Mouse (Mus musculus) small intestine, adult 2 months (tissue): ENCODE results near the gene Utrn.

Source experiments
- CTCF ChIP-seq: fragments of 200-500 bp; IDR thresholded peaks from 2 replicates; pipeline ENCODE4 v1.5.1; 2012; ENCODE audit warnings: low read depth, mild to moderate bottlenecking, control low read depth, inconsistent platforms, low read length, moderate library complexity, mixed read lengths; ENCODE audit not compliant: insufficient replicate concordance, insufficient read length; ENCODE audit errors: extremely low read depth
- POLR2A ChIP-seq: fragments of 200-500 bp; IDR thresholded peaks from 2 replicates; pipeline ENCODE4 v1.6.1; 2012; ENCODE audit warnings: low read depth, mild to moderate bottlenecking, control low read depth, inconsistent platforms, low read length, moderate library complexity

GRCm38 (mm10) chr10:12612235-12612863 is 256.8 kb downstream of the Utrn start:
- TF ChIP-seq CTCF, result peak; percentile 53; the same call in 1 of the 2 replicates
- no peak for TF ChIP-seq POLR2A
